Mouse (Mus musculus) liver, postnatal 0 days (tissue): ENCODE measurements around the gene Prdm10. TPM values are rescaled to one million over a fixed set of nuclear protein-coding genes. Genes with fewer than 3 reads are reported as not detected.

Experiments
- ATAC-seq: fragments of 200-750 bp; cut with Nextera tagmentation; 2 replicates; pipeline ENCODE4 v1.8.0; 2017; ENCODE audit warnings: mild to moderate bottlenecking, moderate library complexity
- DNase-seq: peaks from one replicate; pipeline ENCODE4 v3.0.0-alpha.2; 2016
- H3K27ac ChIP-seq: fragments of 300-500 bp; sonication (generic); 2 replicates; pipeline ENCODE4 v1.5.1; 2014; ENCODE audit warnings: antibody characterized with exemption, moderate library complexity, mild to moderate bottlenecking, low read depth
- H3K27me3 ChIP-seq: fragments of 300-500 bp; sonication (generic); 2 replicates; pipeline ENCODE4 v1.6.1; 2014; ENCODE audit warnings: low read length, control low read depth, mixed read lengths; ENCODE audit not compliant: insufficient read depth
- H3K36me3 ChIP-seq: fragments of 300-500 bp; sonication (generic); replicated peaks from 2 replicates; pipeline ENCODE4 v1.6.1; 2014; ENCODE audit warnings: mild to moderate bottlenecking, control low read depth, low read length, moderate library complexity, mixed read lengths; ENCODE audit not compliant: insufficient read depth
- H3K4me1 ChIP-seq: fragments of 300-500 bp; sonication (generic); 2 replicates; pipeline ENCODE4 v1.6.1; 2014; ENCODE audit warnings: antibody characterized with exemption, mild to moderate bottlenecking, control low read depth; ENCODE audit not compliant: insufficient read depth
- H3K4me2 ChIP-seq: fragments of 300-500 bp; sonication (generic); 2 replicates; pipeline ENCODE4 v1.6.1; 2014; ENCODE audit warnings: low read depth, mild to moderate bottlenecking, low read length, moderate library complexity, mixed read lengths
- H3K4me3 ChIP-seq: fragments of 300-500 bp; sonication (generic); 2 replicates; pipeline ENCODE4 v1.5.1; 2014; ENCODE audit warnings: low read depth, low read length
- H3K9ac ChIP-seq: fragments of 300-500 bp; sonication (generic); replicated peaks from 2 replicates; pipeline ENCODE4 v1.6.1; 2014; ENCODE audit warnings: mild to moderate bottlenecking, moderate library complexity
- H3K9me3 ChIP-seq: fragments of 300-500 bp; sonication (generic); 2 replicates; pipeline ENCODE4 v1.6.1; 2016; ENCODE audit warnings: mild to moderate bottlenecking, control low read depth, low read length, mixed read lengths
- CTCF ChIP-seq: sonication (generic); IDR thresholded peaks from 2 replicates; pipeline ENCODE4 v1.5.1; 2016; ENCODE audit warnings: antibody characterized with exemption, low read depth
- EP300 ChIP-seq: IDR thresholded peaks from 2 replicates; pipeline ENCODE4 v1.6.1; 2016; ENCODE audit warnings: antibody characterized with exemption, low read depth, mild to moderate bottlenecking
- WGBS: fragments of 180-500 bp; shearing (Covaris S2); extraction: QIAGEN DNeasy Blood & Tissue Kit; methylation state at CpG from one replicate; pipeline ENCODE4 v1.1.7; 2014; ENCODE audit not compliant: insufficient replicate concordance; 5-methylcytosine and 5-hydroxymethylcytosine counted together
- polyA plus RNA-seq: library from polyadenylated mRNA; unstranded; fragments of >200 nt; fragmentation: Nextera tagmentation; extraction: Ambion mirVana; gene quantifications from 2 replicates; pipeline ENCODE4 v1.2.1, GENCODE M21; 2015

Prdm10 gene
- polyA plus RNA-seq, 1 experiment from 2014 or later, result 1.5 TPM

GRCm38 (mm10) chr9:31371740-31372139 lies 91.4 kb downstream of the Prdm10 start:
- no peaks in the 10 kb centered on the region for H3K27me3 ChIP-seq
- H3K4me1 ChIP-seq, result no peaks in the 10 kb centered on the region
- H3K9ac ChIP-seq, result no peak overlapping the region
- no peak overlapping the region for H3K4me3 ChIP-seq
- 81% methylated on average over 3 of the region's 3 CpGs for WGBS
- no peaks in the 10 kb centered on the region for H3K9me3 ChIP-seq
- H3K27ac ChIP-seq, result no peak overlapping the region
- TF ChIP-seq EP300 (no peak), CTCF (no peak)
- no peak overlapping the region for H3K4me2 ChIP-seq
- DNase-seq (no peak), ATAC-seq (no peak)
- peaks cover 10% of the 10 kb centered on the region for H3K36me3 ChIP-seq

GRCm38 (mm10) chr9:31376661-31377060 lies 96.3 kb downstream of the Prdm10 start:
- no peak overlapping the region for H3K4me3 ChIP-seq
- no peak overlapping the region for H3K4me2 ChIP-seq
- TF ChIP-seq CTCF, result no peak
- TF ChIP-seq EP300, result no peak
- peaks cover 7% of the 10 kb centered on the region for H3K36me3 ChIP-seq
- H3K27ac ChIP-seq, result no peak overlapping the region
- no peak for DNase-seq
- no peaks in the 10 kb centered on the region for H3K4me1 ChIP-seq
- no peaks in the 10 kb centered on the region for H3K9me3 ChIP-seq
- no peak overlapping the region for H3K9ac ChIP-seq
- ATAC-seq, result no peak
- no peaks in the 10 kb centered on the region for H3K27me3 ChIP-seq

- peak overlapping the region; percentile 87 for H3K4me2 ChIP-seq
- DNase-seq, result no peak
- TF ChIP-seq EP300, result no peak
- TF ChIP-seq CTCF, result no peak
- no peak overlapping the region for H3K27ac ChIP-seq
- no peaks in the 10 kb centered on the region for H3K36me3 ChIP-seq
- 79% methylated on average over 17 of the region's 17 CpGs for WGBS
- no peak for ATAC-seq
- no peaks in the 10 kb centered on the region for H3K9me3 ChIP-seq
- H3K27me3 ChIP-seq, result no peaks in the 10 kb centered on the region
- H3K9ac ChIP-seq, result peak overlapping the region; percentile 93; the same call in 1 of the 2 replicates
- H3K4me1 ChIP-seq, result peaks cover 17% of the 10 kb centered on the region
- no peak overlapping the region for H3K4me3 ChIP-seq
Measured at GRCm38 (mm10) chr9:31384786-31385499, 104.6 kb downstream of the Prdm10 start.

- peak; percentile 32 for ATAC-seq
- peak overlapping the region; percentile 98 for H3K4me3 ChIP-seq
- TF ChIP-seq CTCF, result no peak
- no peak for TF ChIP-seq EP300
Measured at GRCm38 (mm10) chr9:31385500-31385869, 105.1 kb downstream of the Prdm10 start.

GRCm38 (mm10) chr9:31385947-31386354 lies 105.6 kb downstream of the Prdm10 start, which contains the start of gene Nfrkb:
Nfrkb (plus strand) TSS chr9:31386192.
- peak within 1 kb of the TSS; percentile 98 for H3K4me3 ChIP-seq
- peak within 1 kb of the TSS; percentile 93 for H3K9ac ChIP-seq
- no peaks in the 10 kb centered on the region for H3K27me3 ChIP-seq
- DNase-seq (peak; percentile 98), ATAC-seq (peak; percentile 98)
- peak within 1 kb of the TSS; percentile 87 for H3K4me2 ChIP-seq
- peak within 1 kb of the TSS; percentile 73 for H3K27ac ChIP-seq
- TF ChIP-seq EP300, result no peak
- no peak for TF ChIP-seq CTCF
- under 1% methylated on average over 36 of the region's 46 CpGs for WGBS
- H3K36me3 ChIP-seq, result peaks cover under 1% of the 10 kb centered on the region
- no peaks in the 10 kb centered on the region for H3K9me3 ChIP-seq
- H3K4me1 ChIP-seq, result peaks cover 17% of the 10 kb centered on the region

More at GRCm38 (mm10) chr9:31385500-31385869, 105.1 kb downstream of the Prdm10 start:
- Histone ChIP-seq H3K9me3 (no peaks in the 10 kb centered on the region), H3K36me3 (no peaks in the 10 kb centered on the region), H3K27me3 (no peaks in the 10 kb centered on the region), H3K4me2 (peak overlapping the region; percentile 87), H3K4me1 (peaks cover 17% of the 10 kb centered on the region), H3K27ac (no peak overlapping the region), H3K9ac (peak overlapping the region; percentile 93)
- DNase-seq, result no peak
- 22% methylated on average over 4 of the region's 4 CpGs for WGBS

- H3K4me2 ChIP-seq, result peak overlapping the region; percentile 87
- H3K4me1 ChIP-seq, result peaks cover 17% of the 10 kb centered on the region
- ATAC-seq, result peak; percentile 51
- H3K9ac ChIP-seq, result peak overlapping the region; percentile 93
- 10% methylated on average over 33 of the region's 44 CpGs for WGBS
- peaks cover 7% of the 10 kb centered on the region for H3K36me3 ChIP-seq
- no peak for TF ChIP-seq EP300
- TF ChIP-seq CTCF, result no peak
- H3K27me3 ChIP-seq, result no peaks in the 10 kb centered on the region
- H3K4me3 ChIP-seq, result peak overlapping the region; percentile 98
- H3K27ac ChIP-seq, result peak overlapping the region; percentile 73
- H3K9me3 ChIP-seq, result no peaks in the 10 kb centered on the region
- DNase-seq, result no peak
Measured at GRCm38 (mm10) chr9:31386368-31387180, 106.2 kb downstream of the Prdm10 start.
